Mouse (Mus musculus): ENCODE measurements at regions not wholly inside any gene's neighbourhood (a gene's known extent, or its start where the extent isn't known, plus 50 kb on each side); places are given as distances from the start of the nearest gene placed in this dataset.
A peak's percentile ranks its signal among the peaks of the same experiment; 100 is the strongest.

DNA sequence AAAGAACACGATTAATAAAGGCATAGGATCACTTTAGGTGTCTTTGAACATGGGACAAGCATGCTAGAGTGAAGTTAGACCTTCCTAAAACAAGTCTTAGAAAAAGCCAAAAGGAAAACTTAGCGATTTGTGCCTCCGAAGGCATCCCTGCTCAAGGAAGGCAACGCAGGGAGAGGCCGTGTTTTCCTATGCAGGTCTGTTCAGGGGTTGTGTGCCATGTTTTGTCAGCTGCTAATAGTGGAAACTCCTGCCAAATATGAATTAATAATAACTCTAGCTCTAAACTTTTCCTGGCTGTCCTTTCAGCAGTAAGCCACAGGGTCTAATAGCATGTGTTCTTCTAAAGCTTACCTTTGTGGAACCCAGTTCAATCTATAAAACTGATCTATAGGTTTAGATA lies 168.4 kb upstream of the Ccdc122 start:
- DNase-seq, result no peak

DNA sequence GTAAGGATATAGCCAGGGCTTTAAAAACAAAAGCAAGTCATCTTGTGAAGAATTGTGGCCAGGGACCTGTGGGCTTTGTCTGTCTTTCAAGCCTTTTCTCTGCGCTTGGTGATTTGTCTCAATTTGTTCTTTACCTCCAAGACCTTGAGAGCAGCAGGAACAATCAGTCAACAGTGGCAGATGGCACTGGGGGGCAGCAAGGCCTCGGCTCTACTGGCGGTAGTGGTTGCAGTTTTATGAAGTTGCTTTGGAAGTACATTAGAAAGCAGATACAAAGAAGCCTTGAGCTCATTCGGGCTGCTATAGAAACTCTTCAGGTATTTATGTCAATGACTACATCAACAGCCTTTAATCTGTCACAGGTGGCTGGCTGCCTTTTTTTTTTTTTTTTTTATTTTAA lies 171.9 kb upstream of the Ccdc122 start:
- no peak for DNase-seq

DNA sequence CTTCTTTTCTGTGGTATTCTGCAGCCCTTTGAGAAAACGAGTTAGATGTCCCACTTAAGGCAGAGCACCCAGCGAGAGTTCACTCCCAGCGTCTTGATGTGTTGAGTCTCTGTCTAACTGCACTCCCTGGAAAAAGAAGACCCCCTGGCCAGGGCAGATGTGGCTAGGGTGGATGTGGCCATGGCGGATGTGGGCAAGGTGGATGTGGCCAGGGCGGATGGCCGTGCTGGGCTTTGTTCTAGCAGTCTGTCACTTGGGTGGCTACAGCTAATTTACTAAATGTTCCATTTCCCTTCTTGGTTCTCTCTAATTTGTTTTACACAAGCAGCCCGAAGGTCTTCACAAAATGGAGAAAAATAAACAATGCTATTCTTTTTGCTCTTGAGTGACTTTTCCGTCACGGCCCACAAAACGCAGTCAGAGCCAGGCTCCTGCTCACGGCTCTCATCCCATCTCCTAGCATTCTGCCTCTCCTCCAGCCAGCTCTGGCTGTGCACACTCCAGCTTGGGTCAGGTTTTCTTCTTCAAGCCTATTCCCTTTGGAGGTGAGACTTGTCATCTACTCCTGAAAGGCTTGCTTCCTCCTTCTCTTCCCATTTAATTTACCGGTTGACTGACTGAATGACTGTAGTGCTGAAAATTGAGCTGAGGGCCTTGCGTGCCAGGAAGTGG lies 173.4 kb upstream of the Ccdc122 start:
- DNase-seq, result no peak

DNA sequence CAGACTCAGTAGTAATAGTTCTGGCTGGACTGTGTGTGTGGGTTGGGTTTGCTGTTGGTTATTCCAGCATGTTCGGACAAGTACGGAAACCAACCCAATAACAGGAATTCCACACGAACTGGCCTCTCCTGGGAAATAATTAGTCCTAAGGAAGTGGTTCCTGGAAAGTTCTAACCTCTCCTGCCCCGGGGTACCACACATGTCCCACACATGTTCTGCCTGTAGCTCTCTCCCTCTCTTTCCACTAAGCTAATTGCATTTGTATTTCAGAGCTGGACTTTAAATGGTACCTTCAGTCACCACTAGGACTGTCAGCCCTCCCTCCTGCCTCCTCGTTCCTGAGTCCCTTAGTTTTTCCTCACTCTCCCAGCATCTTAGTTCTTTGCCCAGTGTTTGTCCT lies 178.2 kb upstream of the Ccdc122 start:
- no peak for DNase-seq

DNA sequence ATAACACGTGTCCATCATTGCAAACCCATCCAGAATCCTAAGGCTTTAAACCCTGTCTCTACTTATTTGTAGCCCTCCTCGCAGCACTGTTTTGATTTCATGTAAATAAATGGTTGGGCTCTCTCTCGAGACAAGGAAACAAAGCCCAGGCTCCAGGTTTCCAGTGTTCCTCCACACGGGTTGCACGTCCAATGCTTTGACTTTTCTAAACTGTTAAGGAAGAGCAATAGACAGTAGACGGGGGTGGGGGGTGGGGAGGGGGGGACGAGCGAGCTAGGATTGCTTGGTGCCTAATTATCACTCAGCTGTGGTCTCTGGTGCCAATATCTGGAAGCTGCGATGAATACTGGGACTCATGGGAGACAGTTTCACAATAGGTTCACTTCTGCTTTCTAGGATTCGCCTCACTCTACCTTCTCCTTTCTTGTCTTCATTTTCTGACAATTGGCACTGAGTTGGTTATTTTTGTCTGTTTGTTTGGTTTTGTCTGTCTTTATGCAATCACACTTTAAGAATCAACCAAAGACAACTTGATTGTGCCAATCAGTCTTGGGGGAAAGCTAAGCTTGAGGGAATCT lies 179.3 kb upstream of the Ccdc122 start:
- DNase-seq, result no peak

DNA sequence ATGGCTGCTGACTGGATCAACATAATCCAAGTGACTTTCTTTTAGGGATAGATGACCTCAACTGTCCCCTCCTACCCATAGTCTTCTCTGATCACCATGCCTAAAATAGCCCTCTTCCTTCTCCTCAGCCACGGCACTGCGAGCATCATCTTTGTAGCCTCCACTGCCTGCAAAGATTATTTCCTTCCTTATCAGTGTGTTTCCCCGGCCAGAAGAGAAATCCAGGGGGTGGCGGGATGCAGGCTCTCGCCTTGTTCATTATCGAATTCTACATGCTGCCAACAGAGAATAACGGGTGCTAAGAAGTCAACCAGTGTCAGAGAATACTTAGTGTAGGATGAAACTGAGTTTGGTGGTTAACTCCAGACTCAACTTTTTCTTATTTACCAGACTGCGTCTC lies 180.0 kb upstream of the Ccdc122 start:
- no peak for DNase-seq

DNA sequence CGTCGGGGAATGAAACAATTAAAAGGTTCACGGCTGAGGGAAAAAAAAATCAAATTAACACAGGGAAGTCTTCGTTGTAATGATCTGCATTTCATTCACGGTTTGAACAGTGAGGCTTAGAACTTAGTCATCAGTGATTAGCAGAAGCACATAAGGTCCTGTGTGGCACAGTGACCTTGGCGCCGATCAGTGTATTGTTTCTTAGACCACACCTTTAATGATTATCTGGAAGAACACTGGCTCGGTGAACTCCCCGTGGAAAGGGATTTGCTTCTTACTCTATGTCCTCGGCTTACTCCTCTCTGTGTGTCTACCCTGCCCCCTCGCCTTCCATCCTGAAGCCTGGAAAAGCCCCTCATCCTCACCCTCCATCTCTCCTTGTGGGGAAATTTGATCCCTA lies 181.6 kb upstream of the Ccdc122 start:
- no peak for DNase-seq

DNA sequence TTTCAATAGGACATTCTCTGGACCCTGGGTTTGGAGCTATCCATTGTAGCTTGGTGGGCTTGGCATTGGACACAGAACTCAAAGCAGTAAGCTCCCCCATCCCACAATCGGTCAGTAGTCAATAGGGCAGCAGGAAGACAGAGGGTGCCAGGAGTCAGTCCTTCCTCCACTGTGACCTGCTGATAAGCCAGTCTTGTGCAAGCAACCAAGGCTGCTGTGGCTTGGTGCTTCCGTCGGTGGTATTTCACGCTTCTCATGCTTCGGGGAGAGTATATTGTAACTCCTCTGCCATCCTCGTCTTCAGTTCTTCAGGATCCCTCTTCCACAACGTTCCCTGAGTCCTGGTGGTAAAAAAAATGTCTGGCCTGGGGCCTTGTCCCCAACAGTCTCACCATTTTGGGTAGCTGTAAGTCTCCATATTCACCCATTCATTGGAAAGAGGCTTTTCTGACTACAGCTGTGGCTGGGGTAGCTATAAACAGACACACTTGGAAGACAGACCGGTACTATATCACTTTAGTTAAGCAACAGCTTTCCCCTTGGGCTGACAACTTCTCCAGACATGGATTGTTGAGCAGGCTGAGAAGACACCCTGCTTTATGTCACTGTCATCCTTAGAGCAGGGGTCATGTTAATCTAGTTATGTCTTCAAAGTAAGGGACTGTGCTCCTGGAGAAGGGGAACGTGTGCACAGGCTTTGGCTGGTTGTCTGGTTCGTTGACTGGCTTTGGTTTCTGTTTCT lies 184.9 kb upstream of the Ccdc122 start:
- no peak for DNase-seq

DNA sequence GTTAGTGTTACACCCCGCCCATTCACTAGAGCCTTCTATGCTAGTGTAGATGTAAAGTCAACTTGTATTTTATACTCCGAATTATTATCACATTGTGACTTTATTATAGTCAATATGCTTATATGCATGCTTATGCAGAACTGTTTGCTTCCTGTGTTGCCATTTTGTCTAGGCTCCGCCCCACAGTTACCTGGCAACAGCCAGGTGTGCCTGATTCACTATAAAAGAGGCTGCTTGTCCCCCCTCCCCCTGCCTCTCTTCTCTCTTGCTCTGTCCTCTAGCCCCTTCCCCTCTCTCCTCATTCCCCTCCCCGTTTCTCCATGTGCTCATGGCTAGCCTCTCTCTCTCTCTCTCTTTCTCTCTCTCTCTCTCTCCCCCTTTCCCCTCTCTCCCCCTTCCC lies 185.9 kb upstream of the Ccdc122 start:
- DNase-seq, result no peak

DNA sequence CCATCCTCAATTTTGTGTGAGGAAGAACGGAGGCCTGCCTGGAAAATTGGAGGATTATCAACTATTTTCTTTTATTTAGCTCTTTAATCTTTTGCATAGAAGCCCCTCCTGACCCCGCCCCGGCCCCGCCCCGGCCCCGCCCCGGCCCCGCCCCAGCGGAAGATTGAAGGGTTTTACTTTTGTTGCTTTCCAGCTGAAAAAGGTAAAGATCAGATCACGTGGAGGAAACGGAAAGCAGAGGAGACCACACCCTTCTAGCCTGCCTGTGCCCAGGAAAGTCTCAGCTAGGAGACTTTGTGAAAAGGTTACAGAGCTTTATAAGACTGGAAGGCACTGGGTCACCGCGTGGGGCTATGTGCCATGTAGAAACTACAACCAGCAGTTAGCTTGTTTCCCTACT lies 186.5 kb upstream of the Ccdc122 start:
- DNase-seq, result no peak

DNA sequence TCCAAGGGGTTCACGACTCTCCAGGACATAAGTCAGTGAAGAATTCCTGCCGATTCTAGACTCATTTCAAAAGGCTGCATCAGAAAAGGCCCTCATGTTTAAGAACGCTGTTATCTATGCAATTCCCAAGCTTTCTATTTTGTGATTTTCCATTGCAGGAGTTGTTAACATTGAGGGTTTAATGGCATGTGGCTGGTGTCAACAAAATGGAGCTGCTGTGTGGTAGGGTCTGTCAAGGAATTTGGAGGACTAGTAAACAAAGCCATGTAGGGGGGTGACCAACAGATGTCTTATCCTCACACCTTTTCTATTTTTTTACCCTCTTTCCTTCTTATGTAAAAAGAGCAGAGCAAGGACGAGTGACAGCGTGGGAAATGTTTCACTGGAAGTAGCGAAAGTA lies 186.9 kb upstream of the Ccdc122 start:
- DNase-seq, result no peak

DNA sequence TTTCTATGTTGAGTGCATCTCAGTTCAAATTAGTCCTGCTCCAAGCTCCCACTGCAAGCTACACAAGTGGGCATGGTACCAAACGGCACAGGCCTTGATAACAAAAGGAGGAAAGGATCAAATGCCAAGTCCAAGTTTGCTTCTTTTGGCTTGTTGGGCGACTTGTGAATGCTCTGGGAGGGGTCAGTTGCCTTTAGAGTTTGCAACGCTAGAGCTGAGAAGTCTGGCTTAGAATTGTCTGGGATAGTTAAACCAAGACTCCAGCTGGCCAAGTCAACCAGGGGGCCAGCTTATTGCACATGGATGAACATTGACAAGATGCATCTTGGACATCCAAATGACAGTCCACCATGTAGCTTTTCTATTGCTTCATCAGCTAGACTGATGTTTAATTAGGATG lies 187.5 kb upstream of the Ccdc122 start:
- peak; percentile 9 to 28 for DNase-seq

DNA sequence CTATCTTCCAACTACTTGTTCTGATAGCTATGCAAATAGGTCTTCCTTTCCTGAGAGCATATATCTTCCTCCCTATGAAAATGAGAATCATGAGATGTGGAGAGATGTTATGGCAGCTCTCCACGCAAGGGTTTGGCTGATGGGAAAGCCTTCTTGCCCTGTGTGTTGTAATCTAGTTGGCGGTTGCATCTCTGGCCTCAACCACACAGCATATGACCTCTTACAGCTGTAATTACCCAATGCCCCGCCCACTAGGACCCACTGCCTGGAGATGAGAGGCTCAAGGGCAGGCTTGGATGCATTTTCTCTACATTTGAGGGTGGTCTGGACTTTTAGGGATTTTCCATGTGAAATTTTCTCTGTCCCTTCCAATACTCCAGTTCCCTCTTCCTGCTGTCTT lies 190.9 kb upstream of the Ccdc122 start:
- DNase-seq, result no peak

DNA sequence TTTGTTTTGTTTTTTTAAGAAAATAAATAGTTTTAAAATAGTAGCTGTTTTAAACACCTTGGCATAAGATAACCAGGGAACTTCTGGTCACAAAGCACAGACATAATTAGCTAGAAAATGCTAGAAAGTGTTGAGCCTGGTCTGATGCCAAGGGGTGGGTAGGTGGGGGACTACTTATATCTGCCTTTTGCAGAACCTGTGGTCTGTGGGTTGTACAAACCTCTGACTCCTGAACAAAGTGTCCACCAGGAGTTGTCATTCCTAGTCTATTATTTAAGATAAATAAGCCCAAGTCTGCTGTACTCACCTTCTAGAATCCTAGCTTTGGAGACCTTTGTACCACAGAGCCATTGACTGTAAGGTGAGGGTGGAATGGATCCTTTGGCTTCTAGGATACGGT lies 191.9 kb upstream of the Ccdc122 start:
- DNase-seq, result no peak

DNA sequence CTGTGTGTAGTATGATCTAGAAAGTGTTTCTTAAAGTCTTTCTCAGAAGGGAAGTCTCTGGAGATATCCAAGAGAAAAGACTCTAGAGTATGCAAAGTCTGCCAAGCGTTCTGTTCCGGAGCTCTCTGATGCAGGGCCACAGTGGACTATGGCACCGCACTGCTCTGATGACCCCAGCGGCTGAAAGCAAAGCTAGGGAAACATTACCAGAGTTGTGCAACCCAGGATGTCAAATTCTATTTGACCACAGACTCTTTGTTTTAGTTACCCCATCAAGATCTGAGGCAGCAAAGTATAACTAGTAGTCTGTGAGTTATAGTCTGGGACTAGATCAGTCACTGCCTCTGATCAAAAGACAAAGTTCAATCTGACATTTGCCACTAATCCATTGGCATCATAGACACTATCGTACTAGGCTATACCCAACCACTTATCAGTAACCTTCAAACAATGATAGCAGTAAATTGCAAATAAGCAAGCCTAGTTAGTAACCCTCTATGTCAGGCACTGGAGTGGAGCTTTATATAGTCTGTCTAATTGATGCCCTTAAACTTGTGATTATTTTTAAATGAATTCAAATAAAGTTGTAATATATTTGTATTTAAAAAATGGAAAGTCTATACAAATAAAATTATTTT lies 198.9 kb upstream of the Ccdc122 start:
- DNase-seq, result no peak

DNA sequence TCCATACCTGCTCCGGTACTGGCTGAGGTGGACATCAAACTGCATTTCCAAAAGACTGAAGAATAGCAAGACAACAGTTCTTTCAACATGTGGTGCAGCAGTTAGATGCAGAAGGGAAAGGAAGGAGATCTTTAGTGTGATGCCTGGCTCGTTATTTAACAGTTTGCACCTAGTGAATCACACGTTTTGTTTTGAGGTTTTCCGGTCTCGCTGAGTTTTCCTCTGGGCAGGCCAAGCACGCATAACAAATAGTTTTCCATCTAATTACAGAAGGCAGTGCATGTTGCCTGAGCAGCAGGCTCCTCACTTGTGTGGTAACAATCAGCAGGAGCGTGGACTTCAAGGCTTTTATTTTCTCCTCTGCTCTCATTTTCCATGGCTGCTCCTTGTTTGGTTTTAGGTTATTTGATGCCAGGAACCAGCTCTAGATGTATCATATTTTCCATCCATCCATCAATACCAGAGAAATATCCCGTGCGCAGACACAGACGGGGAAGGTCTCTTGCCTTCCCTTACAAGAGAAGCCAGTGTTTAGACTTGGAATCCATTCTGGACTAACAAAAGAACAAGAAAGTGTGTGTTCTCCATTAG lies 199.6 kb upstream of the Ccdc122 start:
- no peak for DNase-seq

DNA sequence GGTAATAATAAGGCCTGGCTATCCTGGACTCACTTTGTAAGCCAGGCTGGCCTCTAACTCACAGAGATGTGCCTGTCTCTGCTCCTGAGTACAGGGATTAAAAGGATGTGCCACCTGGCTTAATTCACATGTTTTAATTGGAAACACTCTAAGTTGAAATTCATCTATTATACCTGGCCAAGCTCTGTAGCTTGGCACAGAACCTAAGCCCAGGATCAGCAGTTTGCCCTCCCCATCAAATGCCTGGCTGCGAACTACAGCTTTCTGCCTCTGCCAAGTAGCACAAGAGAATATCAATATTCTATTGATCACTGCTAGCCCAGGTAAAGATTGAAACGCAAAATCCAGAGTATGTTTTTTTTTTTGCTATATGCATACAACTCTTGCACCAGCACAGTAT lies 200.3 kb upstream of the Ccdc122 start:
- no peak for DNase-seq

DNA sequence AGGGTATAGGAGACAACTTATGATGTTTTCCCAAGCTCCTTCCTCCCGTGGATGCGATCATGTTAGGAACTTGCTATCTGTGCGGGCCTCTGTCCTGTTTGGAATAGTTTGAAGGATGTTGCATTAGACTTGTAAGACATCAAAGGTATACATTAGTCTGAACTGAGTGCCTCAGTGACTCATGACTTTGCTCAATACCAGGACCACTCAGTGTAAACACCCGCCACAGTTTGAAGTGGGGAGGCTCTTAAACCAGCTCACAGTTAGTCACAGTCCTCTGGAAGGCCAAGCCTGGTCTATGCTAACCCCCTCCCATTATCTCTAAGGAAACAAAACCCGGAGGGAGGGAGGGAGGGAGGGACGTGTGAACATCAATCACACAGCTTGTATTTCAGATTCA lies 202.5 kb upstream of the Ccdc122 start:
- no peak for DNase-seq

DNA sequence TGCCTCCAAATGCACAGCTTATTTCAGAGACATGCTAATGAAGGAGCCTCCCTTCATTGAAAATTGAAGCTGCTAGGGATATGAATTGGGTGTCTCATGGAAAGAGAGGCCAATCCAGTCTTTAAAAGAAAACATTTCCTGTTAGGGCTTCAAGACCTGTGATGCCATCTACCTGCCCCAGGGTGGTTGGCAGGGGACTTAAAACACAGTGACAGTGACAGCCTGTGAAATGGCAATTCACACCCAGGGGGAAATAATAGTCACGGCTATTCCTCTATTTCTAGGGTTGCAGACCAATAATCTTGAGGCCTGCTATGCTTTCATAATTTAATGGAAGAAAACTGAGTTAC lies 207.4 kb upstream of the Ccdc122 start:
- no peak for DNase-seq

DNA sequence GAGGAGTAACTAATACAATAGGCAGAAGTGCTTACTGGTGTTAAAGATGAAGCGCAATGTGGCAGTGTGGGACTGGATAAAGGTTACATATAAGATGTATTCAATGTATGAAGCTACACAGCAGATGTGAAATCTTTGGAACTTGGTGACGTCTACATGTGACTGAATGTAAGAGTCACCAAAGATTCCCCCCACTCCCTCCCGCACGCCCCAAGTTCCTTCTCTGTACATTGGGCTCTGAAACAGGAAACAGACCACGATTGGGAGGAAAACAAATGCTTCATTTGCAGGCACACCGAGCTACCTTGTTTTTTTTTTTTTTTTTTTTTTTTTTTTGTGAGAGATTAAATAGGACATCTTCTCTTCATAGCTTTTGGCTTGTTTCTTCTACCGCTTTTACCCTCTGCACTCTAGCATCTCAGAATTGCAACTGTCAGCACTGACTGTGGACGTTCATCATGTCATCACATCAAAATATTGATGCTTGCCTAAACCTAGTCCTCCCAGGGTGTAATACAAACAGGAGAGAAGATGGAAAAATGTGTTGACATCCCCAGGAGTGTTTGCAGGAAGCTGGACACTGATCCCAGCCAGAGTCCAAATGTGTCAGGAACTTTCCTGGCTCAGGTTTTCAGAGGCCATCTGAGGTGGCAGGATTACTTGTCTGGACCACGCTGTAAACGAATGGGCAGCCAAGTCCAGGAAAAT lies 208.0 kb upstream of the Ccdc122 start:
- no peak for DNase-seq

DNA sequence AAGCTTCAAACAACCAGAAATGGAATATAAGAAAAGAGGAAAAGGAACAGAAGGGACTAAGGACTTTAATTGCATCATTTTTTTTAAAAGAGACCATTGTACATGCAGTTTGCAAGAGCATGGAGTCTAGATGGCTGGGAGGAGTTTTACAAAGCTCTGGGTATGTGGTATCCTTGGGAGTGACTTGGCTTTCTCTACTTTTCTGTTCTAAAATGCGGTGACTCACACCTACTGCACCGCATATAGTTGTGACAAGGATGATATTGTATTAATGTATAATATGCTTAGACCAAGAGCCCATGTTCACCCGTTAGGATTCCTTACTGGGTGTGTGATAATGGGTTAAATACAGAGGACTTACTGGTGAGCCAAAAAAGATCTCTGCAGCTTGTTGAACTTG lies 212.5 kb upstream of the Ccdc122 start:
- no peak for DNase-seq

DNA sequence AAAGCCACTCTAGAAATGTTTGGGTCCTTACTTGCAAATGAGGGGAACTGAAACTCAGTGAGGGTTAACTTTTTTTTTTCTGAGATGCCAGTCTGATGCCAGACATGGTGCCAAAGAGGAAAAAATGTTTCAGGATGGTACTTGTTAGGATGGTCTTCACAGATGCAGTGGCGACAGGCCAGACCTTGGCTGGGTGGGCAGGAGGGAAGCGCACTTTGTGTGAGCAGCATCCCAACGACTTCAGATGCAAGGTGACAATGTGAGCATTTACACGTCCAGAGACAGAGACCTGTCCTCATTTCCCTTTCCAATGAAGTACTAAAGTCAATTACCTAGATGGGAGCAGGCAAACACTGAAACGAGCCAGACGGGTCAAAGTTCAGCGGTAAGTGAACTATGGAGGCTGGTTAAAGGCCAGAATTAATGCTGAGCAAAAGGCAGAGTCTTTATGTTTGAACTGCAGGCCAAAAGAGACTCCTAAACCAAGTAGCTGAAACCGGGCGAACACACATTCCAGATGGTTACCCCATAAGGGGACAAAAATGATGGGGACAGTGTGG lies 213.7 kb upstream of the Ccdc122 start:
- no peak for DNase-seq

DNA sequence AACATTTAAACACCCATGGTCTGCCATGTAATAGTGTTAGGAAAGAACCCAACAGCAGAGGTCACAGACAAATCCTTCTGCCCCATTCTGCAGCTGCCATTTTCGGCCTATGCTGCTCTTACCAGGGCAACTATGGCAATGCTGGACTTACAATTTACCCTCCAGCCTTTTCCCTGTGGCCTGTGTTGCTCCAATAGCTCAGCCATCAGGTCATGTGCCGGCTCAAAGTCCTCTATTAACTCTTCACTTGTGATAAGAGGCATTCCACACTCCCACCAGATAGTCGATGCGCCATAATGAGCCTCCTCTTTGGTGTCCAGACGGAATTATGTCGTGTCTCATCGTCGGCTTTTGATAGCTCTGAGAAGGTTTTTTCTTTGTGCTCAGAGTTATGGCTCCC lies 214.7 kb upstream of the Ccdc122 start:
- DNase-seq, result no peak

All from lung, postnatal 4 days (tissue).